Mouse (Mus musculus) layer of hippocampus, adult 11-12 months (tissue): ENCODE data around the gene Wdr24.
"Not testable (repeated sequence)": the region's sequence is repeated elsewhere in the genome, so short reads cannot be mapped to it uniquely, and the experiment has no call there.

Experiments
- DNase-seq: peaks from one replicate; pipeline ENCODE4 v3.0.0; 2022; ENCODE audit warnings: low spot score

The Wdr24 gene

GRCm38 (mm10) chr17:25860832-25861703, 37.6 kb downstream of the Wdr24 start, which contains the start of gene Wdr90:
Wdr90 (minus strand) TSS chr17:25861501.
- peak; percentile 93 for DNase-seq

GRCm38 (mm10) chr17:25861704-25862612, 38.5 kb downstream of the Wdr24 start:
- no peak for DNase-seq

- no peak for DNase-seq
These were observed 40.3 kb downstream of the Wdr24 start for GRCm38 (mm10) chr17:25863681-25864080.

- DNase-seq: no peak
These were observed 40.9 kb downstream of the Wdr24 start for GRCm38 (mm10) chr17:25864311-25864710.

GRCm38 (mm10) chr17:25865288-25865687, 41.9 kb downstream of the Wdr24 start:
- DNase-seq: no peak

GRCm38 (mm10) chr17:25866172-25866571, 42.7 kb downstream of the Wdr24 start:
- no peak for DNase-seq

GRCm38 (mm10) chr17:25867509-25867835, 44.0 kb downstream of the Wdr24 start:
- no peak for DNase-seq

- DNase-seq: no peak
These were observed 44.6 kb downstream of the Wdr24 start for GRCm38 (mm10) chr17:25867836-25868600.

GRCm38 (mm10) chr17:25868601-25869191, 45.3 kb downstream of the Wdr24 start, which contains the start of gene Mcrip2:
Mcrip2 (minus strand) TSS chr17:25868764.
- peak; percentile 83 for DNase-seq

GRCm38 (mm10) chr17:25869498-25869897, 46.1 kb downstream of the Wdr24 start:
- no peak for DNase-seq

GRCm38 (mm10) chr17:25869954-25870353, 46.5 kb downstream of the Wdr24 start:
- DNase-seq: no peak

GRCm38 (mm10) chr17:25871566-25871965, 48.1 kb downstream of the Wdr24 start:
- DNase-seq: not testable (repeated sequence)

GRCm38 (mm10) chr17:25872676-25873075, 49.2 kb downstream of the Wdr24 start:
- no peak for DNase-seq

GRCm38 (mm10) chr17:25873405-25874147, 50.1 kb downstream of the Wdr24 start:
- DNase-seq: no peak

GRCm38 (mm10) chr17:25874148-25874720, 50.8 kb downstream of the Wdr24 start:
- no peak for DNase-seq

GRCm38 (mm10) chr17:25874721-25875170, 51.3 kb downstream of the Wdr24 start, which contains the start of gene Mettl26:
Mettl26 (plus strand) TSS chr17:25875074.
- peak; percentile 98 for DNase-seq

- DNase-seq: peak; percentile 90
These were observed 52.0 kb downstream of the Wdr24 start for GRCm38 (mm10) chr17:25875171-25876136.

GRCm38 (mm10) chr17:25876347-25876915, 53.0 kb downstream of the Wdr24 start:
- no peak for DNase-seq

GRCm38 (mm10) chr17:25877025-25877424, 53.6 kb downstream of the Wdr24 start:
- DNase-seq: no peak
